Mouse (Mus musculus) hindbrain, embryonic 12.5 days (tissue): Measurements from ENCODE around the gene Plekhg3. TPM values are rescaled to one million over a fixed set of nuclear protein-coding genes. Genes with fewer than 3 reads are reported as not detected.

ENCODE experiments used
- ATAC-seq: fragments of 200-750 bp; cut with Nextera tagmentation; 2 replicates; pipeline ENCODE4 v1.8.0; 2017; ENCODE audit warnings: moderate TSS enrichment; ENCODE audit not compliant: low FRiP score
- H3K27ac ChIP-seq: fragments of 300-500 bp; sonication (generic); 2 replicates; pipeline ENCODE4 v1.5.1; 2016; ENCODE audit warnings: mild to moderate bottlenecking
- H3K27me3 ChIP-seq: fragments of 300-500 bp; sonication (generic); 2 replicates; pipeline ENCODE4 v1.6.1; 2016; ENCODE audit warnings: mild to moderate bottlenecking
- H3K36me3 ChIP-seq: fragments of 300-500 bp; sonication (generic); 2 replicates; pipeline ENCODE4 v1.6.1; 2016; ENCODE audit warnings: mild to moderate bottlenecking
- H3K4me1 ChIP-seq: fragments of 300-500 bp; sonication (generic); 2 replicates; pipeline ENCODE4 v1.6.1; 2016
- H3K4me2 ChIP-seq: fragments of 300-500 bp; sonication (generic); replicated peaks from 2 replicates; pipeline ENCODE4 v1.6.1; 2016; ENCODE audit warnings: mild to moderate bottlenecking
- H3K4me3 ChIP-seq: fragments of 300-500 bp; sonication (generic); 2 replicates; pipeline ENCODE4 v1.5.1; 2016; ENCODE audit warnings: mild to moderate bottlenecking
- H3K9ac ChIP-seq: fragments of 300-500 bp; sonication (generic); 2 replicates; pipeline ENCODE4 v1.6.1; 2016; ENCODE audit warnings: mild to moderate bottlenecking, moderate library complexity
- H3K9me3 ChIP-seq: fragments of 300-500 bp; sonication (generic); replicated peaks from 2 replicates; pipeline ENCODE4 v1.6.1; 2016; ENCODE audit warnings: mild to moderate bottlenecking
- WGBS: fragments of 180-500 bp; shearing (Covaris S2); methylation state at CpG from one replicate; pipeline ENCODE4 v1.1.7; 2016; 5-methylcytosine and 5-hydroxymethylcytosine counted together
- polyA plus RNA-seq: library from polyadenylated mRNA; unstranded; fragments of >200 nt; fragmentation: Nextera tagmentation; extraction: Ambion mirVana; gene quantifications from 2 replicates; pipeline ENCODE4 v1.2.1, GENCODE M21; 2016

The Plekhg3 gene
- polyA plus RNA-seq, 1 experiment from 2014 or later, result 3.6 TPM

- H3K9me3 ChIP-seq, result no peaks in the 10 kb centered on the region
- peaks cover 10% of the 10 kb centered on the region for H3K4me1 ChIP-seq
- WGBS, result 76% methylated on average over 2 of the region's 2 CpGs
- H3K4me2 ChIP-seq, result no peak overlapping the region
- H3K9ac ChIP-seq, result no peak overlapping the region
- no peak for ATAC-seq
- H3K4me3 ChIP-seq, result no peak overlapping the region
- H3K27me3 ChIP-seq, result peaks cover 9% of the 10 kb centered on the region; the same call in 1 of the 2 replicates
- no peak overlapping the region for H3K27ac ChIP-seq
- H3K36me3 ChIP-seq, result no peaks in the 10 kb centered on the region
Measured at GRCm38 (mm10) chr12:76595830-76596229, 65.1 kb downstream of the Plekhg3 start.

DNA sequence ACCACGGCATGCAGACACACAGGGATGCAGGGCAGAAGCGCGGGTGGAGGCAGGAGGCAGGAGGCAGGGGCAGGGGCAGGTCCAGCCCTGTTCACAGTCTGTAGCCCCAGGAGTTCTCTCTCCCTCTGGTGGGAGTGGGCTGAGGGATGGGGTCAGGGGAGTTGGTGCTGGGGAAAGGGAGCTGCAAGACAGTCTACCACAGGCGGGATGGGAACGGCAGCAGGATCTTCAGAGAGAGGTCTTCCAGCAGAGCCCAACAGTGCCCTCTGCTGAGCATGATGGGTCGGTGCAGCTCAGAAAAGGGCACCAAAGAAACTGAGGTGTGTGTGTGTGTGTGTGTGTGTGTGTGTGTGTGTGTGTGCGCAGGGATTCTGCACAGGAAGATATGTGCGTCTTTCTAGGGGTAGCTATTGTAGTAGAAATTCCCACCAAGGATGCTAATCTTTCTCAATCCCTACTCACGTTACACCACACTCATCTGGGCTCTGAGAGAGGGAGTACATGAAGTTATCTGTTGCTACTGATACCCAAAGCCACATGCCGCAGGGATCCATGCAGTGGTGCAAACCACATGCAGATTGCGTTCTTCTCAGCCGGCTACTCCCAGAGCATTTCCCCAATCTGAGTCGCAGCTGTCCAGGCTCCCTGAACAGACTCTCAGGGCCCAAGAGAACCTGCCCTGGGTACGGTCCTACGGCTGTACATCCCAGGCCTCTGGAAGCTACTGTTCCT lies 65.8 kb downstream of the Plekhg3 start:
- H3K4me3 ChIP-seq, result no peak overlapping the region
- no peak overlapping the region for H3K27ac ChIP-seq
- no peak overlapping the region for H3K9ac ChIP-seq
- ATAC-seq, result no peak
- no peak overlapping the region for H3K4me2 ChIP-seq
- H3K9me3 ChIP-seq, result no peaks in the 10 kb centered on the region
- H3K4me1 ChIP-seq, result peaks cover 10% of the 10 kb centered on the region
- no peaks in the 10 kb centered on the region for H3K36me3 ChIP-seq
- H3K27me3 ChIP-seq, result peaks cover 9% of the 10 kb centered on the region; the same call in 1 of the 2 replicates
- WGBS, result 59% methylated on average over 14 of the region's 15 CpGs

DNA sequence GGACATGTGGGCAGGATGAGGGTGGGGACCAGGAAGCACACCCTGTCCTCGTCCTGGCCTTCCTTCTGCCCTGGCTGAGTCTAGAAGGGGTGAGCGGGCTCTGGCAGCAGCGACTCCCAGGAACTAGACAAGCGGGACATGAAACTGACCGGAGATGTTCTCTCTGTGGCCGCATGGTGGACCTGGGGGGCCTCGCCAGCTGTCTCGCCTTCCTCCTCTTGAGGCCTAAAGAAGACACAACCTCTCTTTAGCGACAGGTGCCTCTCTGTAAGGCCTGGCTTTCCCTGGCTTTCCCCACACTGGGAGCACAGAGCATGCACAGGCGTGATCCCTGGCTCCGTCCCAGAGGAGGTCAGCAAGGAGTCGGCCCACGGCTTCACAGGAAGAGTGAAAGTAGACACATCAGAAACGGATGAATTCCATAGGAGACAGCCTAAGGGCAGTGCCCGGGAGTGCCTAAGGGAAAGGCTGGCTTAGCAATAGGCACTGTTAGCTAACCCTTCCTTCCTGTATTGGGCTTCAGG lies 66.9 kb downstream of the Plekhg3 start:
- H3K36me3 ChIP-seq, result no peaks in the 10 kb centered on the region
- no peaks in the 10 kb centered on the region for H3K9me3 ChIP-seq
- no peak for ATAC-seq
- no peak overlapping the region for H3K4me2 ChIP-seq
- H3K27ac ChIP-seq, result no peak overlapping the region
- whole genome bisulfite sequencing, result 84% methylated on average over 15 of the region's 15 CpGs
- H3K4me1 ChIP-seq, result peaks cover 10% of the 10 kb centered on the region
- peaks cover 5% of the 10 kb centered on the region; the same call in 1 of the 2 replicates for H3K27me3 ChIP-seq
- H3K9ac ChIP-seq, result no peak overlapping the region
- no peak overlapping the region for H3K4me3 ChIP-seq

DNA sequence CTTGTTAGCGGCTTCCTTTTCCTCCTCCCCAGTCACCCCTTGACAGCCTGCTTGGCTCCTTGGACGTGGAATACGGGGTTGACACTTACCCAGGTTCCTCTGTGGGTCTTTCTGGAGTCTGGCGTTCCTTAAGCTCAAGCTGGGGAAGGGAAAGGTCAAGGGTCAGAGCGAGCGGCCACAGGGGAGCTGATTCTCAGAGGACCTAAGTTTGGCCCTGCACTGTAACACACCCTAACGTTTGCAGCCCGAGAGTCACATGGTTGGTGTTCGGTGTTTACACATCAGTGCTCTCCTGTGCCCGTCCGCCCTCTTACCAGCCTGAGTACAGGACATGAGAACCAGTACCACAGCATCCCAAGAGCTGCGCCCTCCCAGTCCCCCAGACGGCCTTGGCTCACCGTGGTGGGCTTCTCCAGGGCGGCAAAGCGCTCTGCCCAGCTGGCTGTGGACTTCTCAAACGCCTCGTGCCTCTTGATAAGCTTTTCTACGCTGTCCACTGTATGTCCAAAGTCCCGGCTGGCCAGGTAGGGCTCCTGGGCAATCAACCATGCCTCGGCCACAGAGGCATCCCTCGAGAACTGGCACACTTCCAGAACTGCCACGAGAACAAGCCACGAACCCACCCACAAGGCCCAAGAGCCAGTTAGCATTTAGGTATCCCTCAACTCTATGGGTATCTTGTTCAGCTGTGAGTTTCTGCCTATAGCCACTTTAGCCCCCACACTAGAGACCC lies 67.7 kb downstream of the Plekhg3 start:
- H3K9me3 ChIP-seq, result no peaks in the 10 kb centered on the region
- no peak overlapping the region for H3K4me2 ChIP-seq
- H3K4me1 ChIP-seq, result peaks cover 10% of the 10 kb centered on the region
- WGBS, result 72% methylated on average over 24 of the region's 24 CpGs
- H3K27ac ChIP-seq, result no peak overlapping the region
- H3K4me3 ChIP-seq, result no peak overlapping the region
- H3K9ac ChIP-seq, result no peak overlapping the region
- H3K27me3 ChIP-seq, result 0 out of 2 replicates have a peak, but pooled peaks cover 5% of the 10 kb centered on the region
- ATAC-seq, result no peak
- no peaks in the 10 kb centered on the region for H3K36me3 ChIP-seq

GRCm38 (mm10) chr12:76603779-76604178 lies 73.1 kb downstream of the Plekhg3 start:
- H3K27ac ChIP-seq, result no peak overlapping the region
- 93% methylated on average over 9 of the region's 9 CpGs for WGBS
- H3K4me2 ChIP-seq, result no peak overlapping the region
- no peak overlapping the region for H3K4me3 ChIP-seq
- H3K9ac ChIP-seq, result no peak overlapping the region
- H3K27me3 ChIP-seq, result 0 out of 2 replicates have a peak, but pooled peaks cover 4% of the 10 kb centered on the region
- no peaks in the 10 kb centered on the region for H3K9me3 ChIP-seq
- ATAC-seq, result no peak
- H3K36me3 ChIP-seq, result no peaks in the 10 kb centered on the region
- no peaks in the 10 kb centered on the region for H3K4me1 ChIP-seq

DNA sequence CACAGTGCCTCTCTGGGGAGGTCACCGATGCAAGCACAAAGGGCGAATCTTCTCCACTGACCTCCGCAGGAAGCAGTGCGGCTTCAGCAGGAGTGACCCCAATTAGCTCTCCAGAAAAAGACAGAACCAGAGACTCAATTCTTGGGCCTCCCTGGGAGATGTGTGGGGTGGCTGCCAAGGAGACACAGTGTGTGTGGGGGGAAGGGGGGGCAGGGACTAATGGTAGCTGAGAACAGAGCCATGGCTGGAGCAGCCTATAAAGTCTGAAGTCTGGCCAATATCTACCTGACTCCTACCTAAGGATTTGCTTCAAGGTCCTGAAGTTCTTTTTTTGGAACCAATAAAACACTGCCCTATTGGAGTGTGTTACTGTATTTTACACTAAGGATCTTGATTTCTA lies 73.9 kb downstream of the Plekhg3 start:
- Histone ChIP-seq H3K4me1 (no peaks in the 10 kb centered on the region), H3K4me2 (no peak overlapping the region), H3K27ac (no peak overlapping the region), H3K4me3 (no peak overlapping the region), H3K9ac (no peak overlapping the region), H3K9me3 (no peaks in the 10 kb centered on the region), H3K36me3 (no peaks in the 10 kb centered on the region), H3K27me3 (0 out of 2 replicates have a peak, but pooled peaks cover 8% of the 10 kb centered on the region)
- no peak for ATAC-seq
- WGBS, result 49% methylated on average over 4 of the region's 4 CpGs

DNA sequence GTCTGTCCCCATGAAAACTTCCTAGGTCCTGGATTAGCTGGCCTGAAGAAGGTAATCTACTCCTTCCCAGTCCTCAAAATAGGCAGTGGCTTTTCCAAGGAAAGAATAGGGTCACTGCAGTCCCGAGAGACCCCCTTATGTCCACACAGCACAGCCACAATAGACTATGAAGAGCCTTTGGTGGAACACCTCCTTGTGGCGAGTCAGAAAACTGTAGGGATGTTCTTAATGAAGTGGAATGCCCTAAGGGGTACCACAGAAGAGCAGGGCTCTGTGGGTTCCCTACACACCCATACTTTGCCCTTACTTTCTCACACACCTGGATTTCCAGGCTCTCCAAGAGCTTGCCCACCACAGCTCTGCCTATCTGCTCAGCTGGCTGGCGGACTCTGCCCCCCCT lies 75.1 kb downstream of the Plekhg3 start:
- Histone ChIP-seq H3K4me1 (no peaks in the 10 kb centered on the region), H3K27ac (no peak overlapping the region), H3K27me3 (0 out of 2 replicates have a peak, but pooled peaks cover 8% of the 10 kb centered on the region), H3K4me3 (no peak overlapping the region), H3K36me3 (no peaks in the 10 kb centered on the region), H3K4me2 (no peak overlapping the region), H3K9me3 (no peaks in the 10 kb centered on the region), H3K9ac (no peak overlapping the region)
- WGBS, result 70% methylated on average over 3 of the region's 3 CpGs
- no peak for ATAC-seq

DNA sequence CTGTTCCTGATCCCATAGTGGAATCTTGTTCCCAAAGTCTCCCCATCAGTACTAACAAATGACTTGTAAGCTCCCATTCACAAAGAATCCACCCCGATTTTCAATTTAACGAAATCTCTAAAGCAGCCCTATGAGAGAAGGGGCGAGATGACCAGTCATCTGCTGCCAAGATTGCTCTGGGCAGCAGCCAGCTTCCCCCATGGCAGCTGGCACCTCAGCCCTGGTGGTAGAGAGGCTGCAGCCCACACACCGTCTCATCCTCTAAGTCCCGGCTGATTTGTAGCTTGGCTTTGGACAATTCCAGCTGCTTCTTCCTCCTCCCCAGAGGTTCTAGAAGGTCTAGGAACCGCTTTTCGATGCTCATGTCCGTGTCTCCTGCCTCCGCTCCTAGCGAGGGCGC lies 77.5 kb downstream of the Plekhg3 start:
- 92% methylated on average over 11 of the region's 11 CpGs for WGBS
- Histone ChIP-seq H3K27ac (no peak overlapping the region), H3K9me3 (no peaks in the 10 kb centered on the region), H3K4me3 (no peak overlapping the region), H3K4me2 (no peak overlapping the region), H3K36me3 (no peaks in the 10 kb centered on the region), H3K27me3 (0 out of 2 replicates have a peak, but pooled peaks cover 8% of the 10 kb centered on the region), H3K4me1 (no peaks in the 10 kb centered on the region), H3K9ac (no peak overlapping the region)
- ATAC-seq, result no peak

- H3K9me3 ChIP-seq, result no peaks in the 10 kb centered on the region
- 0 out of 2 replicates have a peak, but pooled peaks cover 8% of the 10 kb centered on the region for H3K27me3 ChIP-seq
- 79% methylated on average over 15 of the region's 15 CpGs for WGBS
- no peak overlapping the region for H3K4me2 ChIP-seq
- H3K36me3 ChIP-seq, result no peaks in the 10 kb centered on the region
- no peak overlapping the region for H3K27ac ChIP-seq
- no peak overlapping the region for H3K4me3 ChIP-seq
- ATAC-seq, result no peak
- H3K4me1 ChIP-seq, result no peaks in the 10 kb centered on the region
- no peak overlapping the region for H3K9ac ChIP-seq
Measured at GRCm38 (mm10) chr12:76608997-76609565, 78.4 kb downstream of the Plekhg3 start.

- ATAC-seq, result no peak
- no peak overlapping the region for H3K4me2 ChIP-seq
- no peak overlapping the region for H3K9ac ChIP-seq
- H3K4me3 ChIP-seq, result no peak overlapping the region
- H3K9me3 ChIP-seq, result no peaks in the 10 kb centered on the region
- H3K36me3 ChIP-seq, result no peaks in the 10 kb centered on the region
- H3K27ac ChIP-seq, result no peak overlapping the region
- WGBS, result 85% methylated on average over 12 of the region's 12 CpGs
- H3K27me3 ChIP-seq, result 0 out of 2 replicates have a peak, but pooled peaks cover 8% of the 10 kb centered on the region
- peaks cover 2% of the 10 kb centered on the region; the same call in 1 of the 2 replicates for H3K4me1 ChIP-seq
Measured at GRCm38 (mm10) chr12:76612621-76613020, 81.9 kb downstream of the Plekhg3 start.

GRCm38 (mm10) chr12:76614868-76615579 lies 84.3 kb downstream of the Plekhg3 start:
- WGBS, result 72% methylated on average over 12 of the region's 12 CpGs
- ATAC-seq, result no peak
- Histone ChIP-seq H3K27me3 (no peaks in the 10 kb centered on the region), H3K4me2 (no peak overlapping the region), H3K27ac (no peak overlapping the region), H3K4me1 (peaks cover 7% of the 10 kb centered on the region; the same call in 1 of the 2 replicates), H3K9me3 (no peaks in the 10 kb centered on the region), H3K4me3 (no peak overlapping the region), H3K9ac (no peak overlapping the region), H3K36me3 (no peaks in the 10 kb centered on the region)

- Histone ChIP-seq H3K27ac (no peak overlapping the region), H3K9me3 (no peaks in the 10 kb centered on the region), H3K4me1 (peaks cover 7% of the 10 kb centered on the region; the same call in 1 of the 2 replicates), H3K9ac (no peak overlapping the region), H3K4me2 (no peak overlapping the region), H3K4me3 (no peak overlapping the region), H3K27me3 (no peaks in the 10 kb centered on the region), H3K36me3 (no peaks in the 10 kb centered on the region)
- 73% methylated on average over 4 of the region's 4 CpGs for WGBS
- no peak for ATAC-seq
Measured at GRCm38 (mm10) chr12:76615580-76615937, 84.9 kb downstream of the Plekhg3 start.
